Mouse (Mus musculus) kidney, embryonic 15.5 days (tissue): ENCODE results near the gene Hist1h4h. TPM values are rescaled to one million over a fixed set of nuclear protein-coding genes. Genes with fewer than 3 reads are reported as not detected.

Experiments
- ATAC-seq: fragments of 200-750 bp; cut with Nextera tagmentation; replicated peaks from 2 replicates; pipeline ENCODE4 v1.8.0; 2017; ENCODE audit warnings: moderate TSS enrichment; ENCODE audit not compliant: low FRiP score
- H3K27ac ChIP-seq: fragments of 300-500 bp; sonication (generic); 2 replicates; pipeline ENCODE4 v1.5.1; 2015; ENCODE audit warnings: mild to moderate bottlenecking, inconsistent platforms
- H3K27me3 ChIP-seq: fragments of 300-500 bp; sonication (generic); 2 replicates; pipeline ENCODE4 v1.6.1; 2015; ENCODE audit warnings: inconsistent platforms
- H3K36me3 ChIP-seq: fragments of 300-500 bp; sonication (generic); 2 replicates; pipeline ENCODE4 v1.6.1; 2015; ENCODE audit warnings: inconsistent platforms
- H3K4me1 ChIP-seq: fragments of 300-500 bp; sonication (generic); 2 replicates; pipeline ENCODE4 v1.6.1; 2015; ENCODE audit warnings: inconsistent platforms
- H3K4me2 ChIP-seq: fragments of 300-500 bp; sonication (generic); 2 replicates; pipeline ENCODE4 v1.6.1; 2015; ENCODE audit warnings: moderate library complexity, mild to moderate bottlenecking, inconsistent platforms
- H3K4me3 ChIP-seq: fragments of 300-500 bp; sonication (generic); replicated peaks from 2 replicates; pipeline ENCODE4 v1.5.1; 2015; ENCODE audit warnings: mild to moderate bottlenecking, inconsistent platforms
- H3K9ac ChIP-seq: fragments of 300-500 bp; sonication (generic); 2 replicates; pipeline ENCODE4 v1.6.1; 2015; ENCODE audit warnings: mild to moderate bottlenecking, inconsistent platforms
- H3K9me3 ChIP-seq: fragments of 300-500 bp; sonication (generic); replicated peaks from 2 replicates; pipeline ENCODE4 v1.6.1; 2016; ENCODE audit warnings: inconsistent platforms
- WGBS: fragments of 180-500 bp; shearing (Covaris S2); methylation state at CpG from one replicate; pipeline ENCODE4 v1.1.7; 2015; ENCODE audit warnings: mixed read lengths; 5-methylcytosine and 5-hydroxymethylcytosine counted together
- polyA plus RNA-seq: library from polyadenylated mRNA; unstranded; fragments of >200 nt; fragmentation: Nextera tagmentation; extraction: Ambion mirVana; gene quantifications from 2 replicates; pipeline ENCODE4 v1.2.1, GENCODE M21; 2015

The Hist1h4h gene
- polyA plus RNA-seq: 7.5 and 7.8 TPM in 2 replicates

DNA sequence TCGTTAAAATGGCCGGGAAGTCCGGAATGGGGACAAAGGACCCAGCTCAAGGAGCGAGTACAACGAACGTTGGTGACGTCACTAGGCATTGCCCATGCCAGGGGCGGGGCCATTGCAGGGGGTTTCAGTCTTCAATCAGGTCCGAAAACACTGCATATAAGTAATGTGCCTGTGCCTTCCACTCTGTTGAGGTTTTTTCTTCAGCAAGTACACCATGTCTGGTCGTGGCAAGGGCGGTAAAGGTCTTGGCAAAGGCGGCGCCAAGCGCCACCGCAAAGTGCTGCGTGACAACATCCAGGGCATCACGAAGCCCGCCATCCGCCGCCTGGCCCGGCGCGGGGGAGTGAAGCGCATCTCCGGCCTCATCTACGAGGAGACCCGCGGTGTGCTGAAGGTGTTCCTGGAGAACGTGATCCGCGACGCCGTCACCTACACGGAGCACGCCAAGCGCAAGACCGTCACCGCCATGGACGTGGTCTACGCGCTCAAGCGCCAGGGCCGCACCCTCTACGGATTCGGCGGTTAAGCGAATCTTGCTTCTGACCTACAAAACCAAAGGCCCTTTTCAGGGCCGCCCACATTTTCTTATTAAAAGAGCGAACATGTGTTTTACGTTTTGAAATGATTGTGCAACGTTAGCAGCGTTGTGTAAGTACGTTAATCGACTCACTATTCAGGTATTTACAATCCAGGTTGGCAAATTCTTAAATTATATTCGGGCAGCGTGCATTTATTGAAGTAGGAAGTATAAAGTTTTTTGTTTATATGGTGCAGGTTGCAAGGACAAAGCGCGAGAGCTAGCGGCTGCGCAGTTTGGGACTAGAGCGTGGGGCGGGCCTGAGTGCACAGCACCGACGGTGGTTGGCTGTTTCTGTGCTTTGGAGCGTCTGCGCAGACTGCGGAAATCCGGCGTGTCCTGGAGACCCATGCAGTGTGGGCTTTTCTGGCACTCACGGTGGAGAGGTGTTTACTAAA is at the start of gene Hist1h4h:
Gene Hist1h4h (plus strand): TSS at position 150 of the 975 bp plus-strand sequence.
- under 1% methylated on average over 61 of the region's 70 CpGs for WGBS
- Histone ChIP-seq H3K9me3 (no peaks in the 10 kb centered on the region), H3K36me3 (no peaks in the 10 kb centered on the region), H3K4me1 (peaks cover 34% of the 10 kb centered on the region), H3K9ac (peak within 1 kb of the TSS; percentile 66), H3K4me2 (peak within 1 kb of the TSS; percentile 58), H3K4me3 (peak within 1 kb of the TSS; percentile 56), H3K27me3 (no peaks in the 10 kb centered on the region), H3K27ac (peak within 1 kb of the TSS; percentile 98)
- peak; percentile 76 for ATAC-seq

DNA sequence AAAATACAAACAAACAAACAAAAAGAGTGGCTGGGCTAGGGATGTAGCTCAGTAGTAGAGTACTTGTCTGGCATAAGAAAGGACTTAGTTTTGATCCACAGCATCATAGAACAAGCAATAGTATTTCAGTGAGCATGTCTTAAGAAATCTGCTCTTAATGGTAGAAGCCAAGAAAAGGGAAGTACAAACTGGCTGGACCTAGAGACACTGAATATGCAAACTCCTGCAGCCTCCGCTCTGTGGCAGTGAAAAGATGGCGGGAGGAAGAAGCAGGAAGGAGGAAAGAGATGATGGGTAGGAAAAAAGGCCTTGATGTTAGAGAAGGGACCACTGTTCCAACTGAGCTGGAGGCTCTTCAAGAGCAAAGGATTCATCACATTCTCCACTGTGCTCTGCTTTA is 47.7 kb upstream of the Hist1h4h start:
- 82% methylated on average over 2 of the region's 2 CpGs for WGBS
- H3K27me3 ChIP-seq: 0 out of 2 replicates have a peak, but pooled peaks cover 3% of the 10 kb centered on the region
- H3K9ac ChIP-seq: no peak overlapping the region
- H3K36me3 ChIP-seq: no peaks in the 10 kb centered on the region
- H3K4me3 ChIP-seq: no peak overlapping the region
- no peak overlapping the region for H3K4me2 ChIP-seq
- no peak overlapping the region for H3K27ac ChIP-seq
- no peak for ATAC-seq
- no peaks in the 10 kb centered on the region for H3K9me3 ChIP-seq
- H3K4me1 ChIP-seq: peaks cover 12% of the 10 kb centered on the region

DNA sequence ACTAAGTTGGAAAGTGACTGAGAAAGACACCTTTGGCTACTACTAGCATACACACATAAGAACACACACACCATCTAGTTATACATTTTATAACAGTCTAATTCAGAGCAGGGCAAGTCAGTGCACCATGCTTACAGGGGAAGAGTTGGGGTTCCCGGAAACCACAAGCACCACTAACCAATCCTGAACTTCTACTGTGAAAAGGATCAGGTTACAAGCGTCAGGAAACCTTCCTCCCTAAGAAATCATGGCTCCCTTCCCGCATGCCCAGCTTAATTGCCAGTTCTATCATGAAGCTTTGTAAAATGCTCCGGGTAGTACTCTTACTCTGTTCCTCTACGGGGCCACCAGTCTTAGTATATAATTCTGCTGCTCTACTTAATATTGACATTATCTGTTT is 45.6 kb upstream of the Hist1h4h start:
- Histone ChIP-seq H3K9ac (no peak overlapping the region), H3K9me3 (no peaks in the 10 kb centered on the region), H3K36me3 (no peaks in the 10 kb centered on the region), H3K4me3 (no peak overlapping the region), H3K4me2 (no peak overlapping the region), H3K27ac (no peak overlapping the region), H3K27me3 (0 out of 2 replicates have a peak, but pooled peaks cover 3% of the 10 kb centered on the region), H3K4me1 (peaks cover 16% of the 10 kb centered on the region)
- 35% methylated on average over 5 of the region's 5 CpGs for WGBS
- ATAC-seq: no peak

DNA sequence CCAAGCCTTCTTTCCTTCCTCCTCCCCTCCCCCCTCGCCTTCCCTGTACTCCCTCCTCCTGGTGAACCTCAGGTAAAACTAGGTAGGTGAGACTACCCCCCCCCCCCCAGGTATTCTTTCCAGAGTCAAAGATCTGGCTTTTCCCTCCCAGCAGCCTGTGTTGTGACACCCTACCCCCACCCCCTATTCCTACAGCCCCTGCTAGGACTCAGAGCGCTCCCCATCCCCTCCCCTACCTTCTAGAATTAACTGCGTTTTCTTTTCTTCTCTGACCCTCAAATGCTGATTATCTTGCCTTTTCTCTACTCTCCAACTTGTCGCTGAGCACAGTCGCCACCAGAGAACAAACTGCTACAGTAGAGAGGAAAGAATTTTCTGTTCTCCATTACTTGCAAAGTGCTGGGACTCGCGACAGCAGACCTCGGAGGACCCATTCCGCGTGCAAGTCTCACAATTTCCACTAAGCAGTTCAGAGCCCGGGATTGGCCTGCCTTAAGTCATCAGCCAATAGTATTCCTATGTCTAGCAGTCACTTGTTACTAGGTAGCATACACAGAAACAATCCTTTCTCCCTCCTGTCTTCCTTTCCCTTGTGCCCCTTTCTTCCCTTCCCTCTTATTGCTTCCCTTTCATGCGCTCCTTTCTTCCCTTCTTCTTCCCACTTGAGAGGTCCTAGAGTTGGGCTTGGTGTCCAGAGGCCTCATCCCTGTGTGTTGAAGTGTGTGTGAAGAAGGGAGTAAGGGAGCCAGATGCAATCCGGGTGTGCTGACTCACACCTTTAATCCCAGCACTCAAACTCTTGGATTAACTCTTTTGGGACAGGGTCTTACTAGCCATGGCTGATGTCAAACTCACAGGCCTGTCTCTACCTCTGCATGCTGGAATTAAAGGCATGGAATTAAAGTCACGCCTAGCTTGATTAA is 42.2 kb upstream of the Hist1h4h start, which contains the start of gene Btn2a2:
Gene Btn2a2 (minus strand): TSS at position 458 of the 923 bp plus-strand sequence.
- no peak within 1 kb of the TSS for H3K9ac ChIP-seq
- 0 out of 2 replicates have a peak, but pooled peaks cover 3% of the 10 kb centered on the region for H3K27me3 ChIP-seq
- peak within 1 kb of the TSS; percentile 74 for H3K4me2 ChIP-seq
- ATAC-seq: peak; percentile 96
- no peaks in the 10 kb centered on the region for H3K9me3 ChIP-seq
- 6% methylated on average over 14 of the region's 14 CpGs for WGBS
- H3K27ac ChIP-seq: no peak within 1 kb of the TSS
- peak within 1 kb of the TSS; percentile 46 for H3K4me3 ChIP-seq
- peaks cover 16% of the 10 kb centered on the region for H3K4me1 ChIP-seq
- H3K36me3 ChIP-seq: no peaks in the 10 kb centered on the region

DNA sequence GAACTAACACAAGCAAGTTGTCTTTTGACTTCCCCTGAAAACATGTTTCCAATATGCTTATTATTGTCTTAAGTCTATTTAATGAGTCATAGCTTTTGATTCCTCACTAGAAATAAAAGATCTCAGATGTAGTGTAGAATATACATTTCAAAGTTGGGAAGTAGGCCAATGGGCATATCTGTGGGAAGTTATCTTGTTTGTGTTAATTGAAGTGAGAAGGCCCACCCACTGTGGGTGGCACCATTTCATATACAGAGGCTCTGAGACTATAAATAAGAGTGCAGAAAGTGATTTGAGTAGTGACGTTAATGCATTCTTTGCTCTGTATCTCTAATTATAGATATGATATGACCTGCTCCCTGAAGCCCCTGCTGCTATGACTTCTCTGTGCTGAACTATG is 40.0 kb upstream of the Hist1h4h start:
- Histone ChIP-seq H3K9me3 (no peaks in the 10 kb centered on the region), H3K27ac (no peak overlapping the region), H3K36me3 (no peaks in the 10 kb centered on the region), H3K9ac (no peak overlapping the region), H3K27me3 (0 out of 2 replicates have a peak, but pooled peaks cover 3% of the 10 kb centered on the region), H3K4me2 (no peak overlapping the region), H3K4me1 (peaks cover 10% of the 10 kb centered on the region), H3K4me3 (no peak overlapping the region)
- WGBS: 73% methylated on average over 1 of the region's 1 CpGs
- no peak for ATAC-seq

DNA sequence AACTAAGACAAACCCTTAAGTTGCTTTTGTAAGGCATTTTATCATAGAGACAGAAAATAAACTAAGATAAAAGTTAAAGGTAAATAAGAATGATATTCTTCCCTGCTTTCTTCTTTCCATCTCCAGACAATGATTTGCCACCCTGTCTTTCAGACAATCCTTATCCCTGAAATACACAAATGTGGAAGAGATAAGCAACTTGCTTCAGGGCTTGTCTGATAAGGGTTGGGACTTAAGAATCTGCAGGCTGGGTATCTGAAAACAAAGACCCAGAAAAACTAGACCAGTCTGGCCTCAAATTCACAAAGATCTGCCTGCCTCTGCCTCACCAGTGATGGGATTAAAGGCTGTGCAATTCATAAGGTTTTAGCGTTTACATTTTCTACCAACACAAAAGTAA is 39.6 kb upstream of the Hist1h4h start:
- Histone ChIP-seq H3K4me1 (peaks cover 10% of the 10 kb centered on the region), H3K4me2 (no peak overlapping the region), H3K4me3 (no peak overlapping the region), H3K9me3 (no peaks in the 10 kb centered on the region), H3K9ac (no peak overlapping the region), H3K36me3 (no peaks in the 10 kb centered on the region), H3K27me3 (0 out of 2 replicates have a peak, but pooled peaks cover 3% of the 10 kb centered on the region), H3K27ac (no peak overlapping the region)
- WGBS: 14% methylated on average over 1 of the region's 1 CpGs
- no peak for ATAC-seq

DNA sequence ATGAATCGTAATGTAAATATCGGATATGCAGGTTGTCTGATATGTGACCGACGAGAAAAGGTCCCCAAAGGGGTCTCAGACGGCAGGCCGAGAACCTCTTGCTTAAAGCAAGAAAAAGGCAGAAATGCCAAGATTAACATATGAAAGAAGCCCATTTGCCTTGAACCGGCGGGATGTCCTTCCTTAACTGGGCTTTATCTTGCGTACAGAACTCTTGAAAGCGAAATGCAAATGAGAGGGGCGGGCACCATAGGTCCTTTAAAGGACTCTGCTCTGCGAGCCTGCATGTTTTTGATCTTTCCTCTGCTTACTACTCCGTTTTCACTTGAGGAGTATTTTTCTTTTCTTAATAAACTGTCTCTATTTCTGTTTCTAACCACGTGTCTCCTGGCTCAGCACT is 38.9 kb upstream of the Hist1h4h start:
- H3K4me3 ChIP-seq: peak overlapping the region; percentile 41
- peaks cover 10% of the 10 kb centered on the region for H3K4me1 ChIP-seq
- H3K36me3 ChIP-seq: no peaks in the 10 kb centered on the region
- 8% methylated on average over 14 of the region's 14 CpGs for WGBS
- no peak for ATAC-seq
- H3K27ac ChIP-seq: no peak overlapping the region
- H3K27me3 ChIP-seq: 0 out of 2 replicates have a peak, but pooled peaks cover 3% of the 10 kb centered on the region
- no peaks in the 10 kb centered on the region for H3K9me3 ChIP-seq
- H3K9ac ChIP-seq: peak overlapping the region; percentile 17; the same call in 1 of the 2 replicates
- H3K4me2 ChIP-seq: peak overlapping the region; percentile 59

DNA sequence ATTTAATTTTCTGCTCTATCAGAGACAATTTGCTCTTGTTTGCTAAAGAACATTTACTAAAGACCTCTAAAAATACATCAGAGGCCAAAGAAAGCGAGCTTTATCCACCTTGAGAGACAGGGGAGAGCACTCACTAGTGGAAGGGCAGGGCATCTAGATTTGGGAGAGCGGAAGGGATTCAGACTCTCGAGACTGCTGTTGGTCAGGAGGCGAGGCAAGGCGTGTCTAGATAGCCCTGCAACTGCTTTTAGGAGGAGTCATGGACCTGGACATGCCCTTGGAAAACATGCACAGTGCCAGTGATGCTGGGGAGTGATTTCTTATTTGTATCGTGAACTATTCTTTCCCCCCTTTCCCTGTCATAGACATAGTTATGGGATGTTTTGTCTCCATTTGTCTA is 35.3 kb upstream of the Hist1h4h start:
- Histone ChIP-seq H3K36me3 (no peaks in the 10 kb centered on the region), H3K4me2 (no peak overlapping the region), H3K27ac (no peak overlapping the region), H3K9me3 (no peaks in the 10 kb centered on the region), H3K27me3 (no peaks in the 10 kb centered on the region), H3K9ac (no peak overlapping the region), H3K4me3 (no peak overlapping the region), H3K4me1 (peaks cover 17% of the 10 kb centered on the region)
- WGBS: 82% methylated on average over 6 of the region's 6 CpGs
- no peak for ATAC-seq

DNA sequence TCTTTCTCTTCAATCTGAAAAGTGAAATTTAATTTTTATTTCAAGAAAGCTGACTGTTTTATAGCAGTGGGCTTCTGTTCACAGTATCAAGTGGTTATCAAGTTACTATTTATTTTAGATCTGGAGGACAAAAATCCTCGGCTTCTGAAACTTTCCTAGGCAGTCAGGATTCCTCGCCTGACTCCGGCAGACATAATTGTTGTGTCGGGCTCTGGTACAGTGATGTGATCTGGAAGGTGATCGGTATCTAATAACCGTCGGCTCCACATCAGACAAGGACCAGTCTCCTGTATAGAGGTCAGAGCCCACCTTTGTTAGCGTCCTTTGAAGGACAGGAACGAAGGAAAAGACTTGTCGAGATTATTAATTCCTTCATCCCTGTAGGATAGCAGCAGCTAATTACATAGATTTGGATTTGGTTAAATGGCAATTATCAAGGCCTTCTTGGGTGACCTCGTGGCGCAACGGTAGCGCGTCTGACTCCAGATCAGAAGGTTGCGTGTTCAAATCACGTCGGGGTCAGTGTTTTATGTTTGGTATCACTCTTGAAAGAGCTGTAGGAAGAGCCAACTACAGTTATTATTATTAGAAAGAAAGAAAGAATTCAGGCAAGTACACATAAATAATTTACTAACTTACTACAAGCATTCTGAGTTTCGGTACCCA is 33.1 kb upstream of the Hist1h4h start:
- Histone ChIP-seq H3K27me3 (no peaks in the 10 kb centered on the region), H3K9ac (peak overlapping the region; percentile 33; the same call in 1 of the 2 replicates), H3K4me2 (peak overlapping the region; percentile 64), H3K4me3 (peak overlapping the region; percentile 42), H3K27ac (no peak overlapping the region), H3K9me3 (no peaks in the 10 kb centered on the region), H3K4me1 (peaks cover 23% of the 10 kb centered on the region), H3K36me3 (no peaks in the 10 kb centered on the region)
- 0 out of 2 replicates have a peak, but pooled peaks have one; percentile 29 for ATAC-seq
- WGBS: 4% methylated on average over 19 of the region's 19 CpGs

DNA sequence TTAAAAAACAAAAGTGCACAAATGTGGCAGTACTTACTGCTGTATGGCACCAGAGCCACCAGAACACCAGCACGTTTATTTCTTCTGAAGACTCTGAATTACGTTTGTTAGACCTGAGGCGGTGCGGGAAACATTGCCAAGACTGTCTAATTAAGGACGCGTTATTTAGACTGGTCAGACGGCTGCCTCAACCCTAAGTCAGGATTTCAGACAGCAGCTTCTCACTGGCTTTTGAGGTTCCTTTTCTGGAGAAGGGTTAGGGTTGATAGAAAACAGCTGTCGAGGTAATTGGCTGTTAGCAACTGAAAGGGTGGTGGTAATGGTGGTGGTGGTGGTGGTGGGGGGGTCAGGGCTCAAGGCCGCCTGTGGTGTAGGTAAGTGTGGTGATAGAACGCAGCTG is 32.2 kb upstream of the Hist1h4h start:
- peaks cover 27% of the 10 kb centered on the region for H3K4me1 ChIP-seq
- H3K9ac ChIP-seq: peak overlapping the region; percentile 33; the same call in 1 of the 2 replicates
- no peak for ATAC-seq
- H3K4me2 ChIP-seq: peak overlapping the region; percentile 64
- H3K27me3 ChIP-seq: no peaks in the 10 kb centered on the region
- H3K36me3 ChIP-seq: no peaks in the 10 kb centered on the region
- H3K27ac ChIP-seq: no peak overlapping the region
- WGBS: 6% methylated on average over 10 of the region's 10 CpGs
- H3K9me3 ChIP-seq: no peaks in the 10 kb centered on the region
- peak overlapping the region; percentile 42 for H3K4me3 ChIP-seq

DNA sequence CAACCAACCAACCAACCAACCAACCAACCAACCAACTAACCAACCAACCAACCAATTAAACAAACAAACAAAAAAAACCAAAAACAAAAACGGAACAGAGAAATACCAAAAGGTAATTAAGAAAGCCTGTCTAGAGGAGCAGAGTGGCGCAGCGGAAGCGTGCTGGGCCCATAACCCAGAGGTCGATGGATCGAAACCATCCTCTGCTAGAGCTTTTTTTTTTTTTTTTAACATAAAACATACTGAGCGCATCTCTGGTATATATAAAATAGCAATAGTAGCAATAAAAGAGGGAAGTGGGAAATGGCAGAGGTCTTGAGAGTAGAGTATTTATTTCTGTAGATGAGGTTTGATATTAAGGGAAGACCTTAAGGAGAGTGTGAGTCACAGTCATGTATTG is 30.9 kb upstream of the Hist1h4h start:
- Histone ChIP-seq H3K4me2 (no peak overlapping the region), H3K9me3 (no peaks in the 10 kb centered on the region), H3K4me1 (peaks cover 28% of the 10 kb centered on the region), H3K27me3 (no peaks in the 10 kb centered on the region), H3K9ac (no peak overlapping the region), H3K27ac (no peak overlapping the region), H3K36me3 (no peaks in the 10 kb centered on the region), H3K4me3 (no peak overlapping the region)
- ATAC-seq: no peak
- WGBS: 14% methylated on average over 7 of the region's 7 CpGs
